Mouse (Mus musculus): ENCODE measurements around the gene Gm10160.
"Not testable (repeated sequence)": the region's sequence is repeated elsewhere in the genome, so short reads cannot be mapped to it uniquely, and the experiment has no call there.

Gene Gm10160

GRCm38 (mm10) chr7:81858236-81858635 is 2.6 kb upstream of the Gm10160 start:
- DNase-seq (ENCODE audit: low spot score in 2 of 2): no peak

- DNase-seq (ENCODE audit: low spot score in 2 of 2): no peak
Observed at GRCm38 (mm10) chr7:81856221-81856620, 627 bp upstream of the Gm10160 start.

GRCm38 (mm10) chr7:81854568-81855307 is 856 bp downstream of the Gm10160 start:
- no peak for DNase-seq (ENCODE audit: low spot score in 2 of 2)

- DNase-seq (ENCODE audit: low spot score in 2 of 2): no peak
Observed at GRCm38 (mm10) chr7:81851706-81852105, 3.9 kb downstream of the Gm10160 start.

- no peak for DNase-seq (ENCODE audit: low spot score in 2 of 2)
Observed at GRCm38 (mm10) chr7:81850171-81850570, 5.4 kb downstream of the Gm10160 start.

GRCm38 (mm10) chr7:81849633-81850032 is 6.0 kb downstream of the Gm10160 start:
- DNase-seq (ENCODE audit: low spot score in 2 of 2): no peak

- no peak for DNase-seq (ENCODE audit: low spot score in 2 of 2)
Observed at GRCm38 (mm10) chr7:81849214-81849613, 6.4 kb downstream of the Gm10160 start.

- DNase-seq (ENCODE audit: low spot score in 2 of 2): no peak
Observed at GRCm38 (mm10) chr7:81847777-81848176, 7.8 kb downstream of the Gm10160 start.

- DNase-seq (ENCODE audit: low spot score in 2 of 2): no peak
Observed at GRCm38 (mm10) chr7:81847010-81847409, 8.6 kb downstream of the Gm10160 start.

- DNase-seq (ENCODE audit: low spot score in 2 of 2): no peak
Observed at GRCm38 (mm10) chr7:81846008-81846407, 9.6 kb downstream of the Gm10160 start.

GRCm38 (mm10) chr7:81845313-81845712 is 10.3 kb downstream of the Gm10160 start:
- DNase-seq (ENCODE audit: low spot score in 2 of 2): no peak

GRCm38 (mm10) chr7:81844801-81845200 is 10.8 kb downstream of the Gm10160 start:
- no peak for DNase-seq (ENCODE audit: low spot score in 2 of 2)

GRCm38 (mm10) chr7:81843903-81844302 is 11.7 kb downstream of the Gm10160 start:
- no peak for DNase-seq (ENCODE audit: low spot score in 2 of 2)

- no peak for DNase-seq (ENCODE audit: low spot score in 2 of 2)
Observed at GRCm38 (mm10) chr7:81842998-81843397, 12.6 kb downstream of the Gm10160 start.

GRCm38 (mm10) chr7:81842141-81842540 is 13.5 kb downstream of the Gm10160 start:
- no peak for DNase-seq (ENCODE audit: low spot score in 2 of 2)

GRCm38 (mm10) chr7:81841439-81841838 is 14.2 kb downstream of the Gm10160 start:
- DNase-seq (ENCODE audit: low spot score in 2 of 2): no peak

GRCm38 (mm10) chr7:81840661-81841181 is 14.9 kb downstream of the Gm10160 start:
- DNase-seq (ENCODE audit: low spot score in 2 of 2): peak in 1 of 2 experiments; percentile 59

GRCm38 (mm10) chr7:81839746-81840145 is 15.8 kb downstream of the Gm10160 start:
- DNase-seq (ENCODE audit: low spot score in 2 of 2): no peak

GRCm38 (mm10) chr7:81837771-81838170 is 17.8 kb downstream of the Gm10160 start:
- DNase-seq (ENCODE audit: low spot score in 2 of 2): not testable (repeated sequence)

- DNase-seq (ENCODE audit: low spot score in 2 of 2): no peak
Observed at GRCm38 (mm10) chr7:81835430-81835829, 20.2 kb downstream of the Gm10160 start.

- DNase-seq (ENCODE audit: low spot score in 2 of 2): no peak
Observed at GRCm38 (mm10) chr7:81834847-81835246, 20.7 kb downstream of the Gm10160 start.

- DNase-seq (ENCODE audit: low spot score in 2 of 2): peak; percentile 73 to 75
Observed at GRCm38 (mm10) chr7:81829379-81829894, 26.2 kb downstream of the Gm10160 start, which contains the start of gene Btbd1. TSS of gene Btbd1 (minus strand) at chr7:81829431.
